Mouse (Mus musculus): ENCODE data around the gene Map2k4. TPM values are rescaled to one million over a fixed set of nuclear protein-coding genes. Genes with fewer than 3 reads are reported as not detected.

Map2k4 gene
- polyA plus RNA-seq, 1 experiment from 2014 or later, result 54.0 TPM

- Histone ChIP-seq H3K36me3 (no peaks in the 10 kb centered on the region), H3K27ac (no peak overlapping the region), H3K4me3 (replicated peaks) (no peak overlapping the region), H3K9me3 (no peaks in the 10 kb centered on the region), H3K27me3 (replicated peaks) (no peaks in the 10 kb centered on the region), H3K9ac (no peak overlapping the region), H3K4me1 (no peaks in the 10 kb centered on the region; the same call in 1 of the 2 replicates), H3K4me2 (no peak overlapping the region)
- no peak for ATAC-seq (ENCODE audit: insufficient read depth, low FRiP score, low read depth)
- 78% methylated on average over 1 of the region's 1 CpGs for WGBS
These were observed 16.6 kb downstream of the Map2k4 start for GRCm38 (mm10) chr11:65771546-65771945.

GRCm38 (mm10) chr11:65769990-65770389 lies 18.1 kb downstream of the Map2k4 start:
- H3K9me3 ChIP-seq, result no peaks in the 10 kb centered on the region
- no peak overlapping the region for H3K9ac ChIP-seq
- no peaks in the 10 kb centered on the region; the same call in 1 of the 2 replicates for H3K4me1 ChIP-seq
- no peak overlapping the region for H3K27ac ChIP-seq
- no peak overlapping the region for H3K4me3 ChIP-seq (replicated peaks)
- no peaks in the 10 kb centered on the region for H3K27me3 ChIP-seq (replicated peaks)
- H3K36me3 ChIP-seq, result no peaks in the 10 kb centered on the region
- no peak for ATAC-seq (ENCODE audit: insufficient read depth, low FRiP score, low read depth)
- H3K4me2 ChIP-seq, result no peak overlapping the region
- WGBS, result 59% methylated on average over 5 of the region's 5 CpGs

GRCm38 (mm10) chr11:65768445-65768844 lies 19.7 kb downstream of the Map2k4 start:
- H3K36me3 ChIP-seq, result no peaks in the 10 kb centered on the region
- H3K9ac ChIP-seq, result no peak overlapping the region
- ATAC-seq (ENCODE audit: insufficient read depth, low FRiP score, low read depth), result no peak
- H3K4me1 ChIP-seq, result no peaks in the 10 kb centered on the region
- H3K4me2 ChIP-seq, result no peak overlapping the region
- no peak overlapping the region for H3K4me3 ChIP-seq (replicated peaks)
- H3K9me3 ChIP-seq, result no peaks in the 10 kb centered on the region
- H3K27me3 ChIP-seq (replicated peaks), result no peaks in the 10 kb centered on the region
- no peak overlapping the region for H3K27ac ChIP-seq

GRCm38 (mm10) chr11:65760912-65761311 lies 27.2 kb downstream of the Map2k4 start:
- no peaks in the 10 kb centered on the region for H3K9me3 ChIP-seq
- no peaks in the 10 kb centered on the region for H3K27me3 ChIP-seq (replicated peaks)
- no peak overlapping the region for H3K4me2 ChIP-seq
- WGBS, result 90% methylated on average over 2 of the region's 2 CpGs
- no peak overlapping the region for H3K4me3 ChIP-seq (replicated peaks)
- H3K9ac ChIP-seq, result no peak overlapping the region
- no peak for ATAC-seq (ENCODE audit: insufficient read depth, low FRiP score, low read depth)
- no peaks in the 10 kb centered on the region for H3K4me1 ChIP-seq
- H3K36me3 ChIP-seq, result no peaks in the 10 kb centered on the region
- no peak overlapping the region for H3K27ac ChIP-seq

- no peaks in the 10 kb centered on the region for H3K27me3 ChIP-seq (replicated peaks)
- H3K36me3 ChIP-seq, result no peaks in the 10 kb centered on the region
- H3K27ac ChIP-seq, result no peak overlapping the region
- no peak for ATAC-seq (ENCODE audit: insufficient read depth, low FRiP score, low read depth)
- H3K4me1 ChIP-seq, result no peaks in the 10 kb centered on the region
- H3K4me2 ChIP-seq, result no peak overlapping the region
- no peak overlapping the region for H3K9ac ChIP-seq
- H3K4me3 ChIP-seq (replicated peaks), result no peak overlapping the region
- H3K9me3 ChIP-seq, result no peaks in the 10 kb centered on the region
- WGBS, result 96% methylated on average over 1 of the region's 1 CpGs
These were observed 28.7 kb downstream of the Map2k4 start for GRCm38 (mm10) chr11:65759350-65759749.

DNA sequence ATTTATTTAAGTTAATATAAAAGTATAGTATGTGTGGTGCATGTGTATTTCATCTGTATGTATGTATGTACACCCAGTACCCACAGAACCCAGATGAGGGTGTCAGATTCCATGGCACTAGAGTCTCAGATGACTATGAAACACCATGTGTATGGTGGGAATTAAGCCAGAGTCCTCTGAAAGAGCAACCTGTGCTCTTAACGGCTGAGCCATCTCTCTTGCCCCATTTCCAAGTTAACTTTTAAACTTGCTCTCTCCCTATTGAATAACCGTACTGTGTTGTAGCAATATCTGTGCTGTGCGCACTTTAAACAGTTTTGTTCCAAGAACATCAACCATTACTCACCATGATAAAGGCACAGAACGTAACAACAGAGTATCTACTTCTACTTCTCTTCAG lies 33.9 kb downstream of the Map2k4 start:
- Histone ChIP-seq H3K4me2 (no peak overlapping the region), H3K36me3 (no peaks in the 10 kb centered on the region), H3K4me3 (replicated peaks) (no peak overlapping the region), H3K9ac (no peak overlapping the region), H3K9me3 (no peaks in the 10 kb centered on the region), H3K4me1 (0 out of 2 replicates have a peak, but pooled peaks cover 3% of the 10 kb centered on the region), H3K27ac (no peak overlapping the region), H3K27me3 (replicated peaks) (no peaks in the 10 kb centered on the region)
- no peak for ATAC-seq (ENCODE audit: insufficient read depth, low FRiP score, low read depth)
- 48% methylated on average over 4 of the region's 4 CpGs for WGBS

DNA sequence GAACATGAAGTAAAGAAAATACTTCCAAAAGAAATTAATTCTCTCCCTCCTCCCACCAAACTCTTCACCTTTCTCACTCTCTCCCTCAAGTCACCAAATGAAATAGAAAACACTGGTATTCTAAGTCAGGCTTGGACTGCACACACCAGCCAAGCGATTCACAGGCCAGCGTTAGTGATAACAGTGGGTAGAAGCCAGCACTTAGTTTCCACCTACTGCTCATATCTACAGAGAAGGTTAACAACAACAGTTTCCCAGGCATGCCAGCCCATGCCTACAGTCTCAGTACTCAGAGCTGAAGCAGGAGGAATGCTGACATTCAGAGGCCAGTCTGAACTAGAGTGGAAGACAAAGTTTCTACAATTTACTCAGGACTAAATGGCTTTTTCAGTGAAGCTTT lies 34.5 kb downstream of the Map2k4 start:
- 0 out of 2 replicates have a peak, but pooled peaks cover 3% of the 10 kb centered on the region for H3K4me1 ChIP-seq
- H3K27me3 ChIP-seq (replicated peaks), result no peaks in the 10 kb centered on the region
- H3K9me3 ChIP-seq, result no peaks in the 10 kb centered on the region
- WGBS, result 76% methylated on average over 2 of the region's 2 CpGs
- no peak overlapping the region for H3K4me2 ChIP-seq
- H3K4me3 ChIP-seq (replicated peaks), result no peak overlapping the region
- no peak overlapping the region for H3K9ac ChIP-seq
- no peaks in the 10 kb centered on the region for H3K36me3 ChIP-seq
- no peak for ATAC-seq (ENCODE audit: insufficient read depth, low FRiP score, low read depth)
- no peak overlapping the region for H3K27ac ChIP-seq

GRCm38 (mm10) chr11:65750546-65750945 lies 37.6 kb downstream of the Map2k4 start:
- Histone ChIP-seq H3K9ac (no peak overlapping the region), H3K27me3 (replicated peaks) (no peaks in the 10 kb centered on the region), H3K9me3 (no peaks in the 10 kb centered on the region), H3K4me1 (0 out of 2 replicates have a peak, but pooled peaks cover 3% of the 10 kb centered on the region), H3K27ac (no peak overlapping the region), H3K36me3 (no peaks in the 10 kb centered on the region), H3K4me3 (replicated peaks) (no peak overlapping the region), H3K4me2 (no peak overlapping the region)
- no peak for ATAC-seq (ENCODE audit: insufficient read depth, low FRiP score, low read depth)
- 81% methylated on average over 3 of the region's 3 CpGs for WGBS

GRCm38 (mm10) chr11:65747433-65747832 lies 40.7 kb downstream of the Map2k4 start:
- H3K9ac ChIP-seq, result no peak overlapping the region
- H3K4me3 ChIP-seq (replicated peaks), result no peak overlapping the region

DNA sequence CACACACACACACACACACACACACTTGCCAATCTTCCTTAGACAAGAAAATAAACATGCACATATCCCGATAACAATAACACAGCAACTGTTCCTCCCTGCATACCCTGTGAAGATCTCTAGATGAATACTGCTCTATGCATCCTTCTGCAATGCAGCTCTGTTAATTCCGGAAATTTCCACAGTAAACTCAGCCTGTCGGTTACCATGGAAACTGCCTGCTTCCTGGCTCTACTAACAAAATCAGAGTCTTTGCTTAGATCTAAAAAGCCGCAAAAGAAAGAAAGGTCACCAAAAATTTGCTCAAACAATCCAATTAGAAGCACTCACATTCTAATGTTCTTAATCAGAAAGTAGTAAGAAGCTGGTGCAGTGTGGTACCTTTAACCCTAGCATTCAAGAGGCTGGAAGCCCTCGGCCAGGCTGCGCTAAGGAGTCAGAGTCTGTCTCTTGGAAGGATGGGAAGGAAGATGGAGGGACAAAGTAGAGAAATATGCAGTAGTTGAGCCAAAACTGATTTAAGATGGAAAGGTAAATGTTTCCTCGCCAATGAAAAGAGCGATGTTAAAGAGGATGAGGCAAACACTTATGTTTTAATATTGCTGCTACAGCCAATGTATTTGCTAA lies 42.3 kb downstream of the Map2k4 start:
- H3K9ac ChIP-seq, result no peak overlapping the region
- no peaks in the 10 kb centered on the region for H3K36me3 ChIP-seq
- H3K4me1 ChIP-seq, result no peaks in the 10 kb centered on the region
- no peak overlapping the region for H3K4me2 ChIP-seq
- no peaks in the 10 kb centered on the region for H3K9me3 ChIP-seq
- no peak overlapping the region for H3K4me3 ChIP-seq (replicated peaks)
- no peaks in the 10 kb centered on the region for H3K27me3 ChIP-seq (replicated peaks)
- ATAC-seq (ENCODE audit: insufficient read depth, low FRiP score, low read depth), result no peak
- no peak overlapping the region for H3K27ac ChIP-seq
- WGBS, result 68% methylated on average over 8 of the region's 8 CpGs

More at GRCm38 (mm10) chr11:65747433-65747832, 40.7 kb downstream of the Map2k4 start:
- no peak overlapping the region for H3K27ac ChIP-seq
- H3K4me1 ChIP-seq, result no peaks in the 10 kb centered on the region
- no peak for ATAC-seq (ENCODE audit: insufficient read depth, low FRiP score, low read depth)
- no peaks in the 10 kb centered on the region for H3K36me3 ChIP-seq
- no peak overlapping the region for H3K4me2 ChIP-seq
- H3K9me3 ChIP-seq, result no peaks in the 10 kb centered on the region
- no peaks in the 10 kb centered on the region for H3K27me3 ChIP-seq (replicated peaks)

DNA sequence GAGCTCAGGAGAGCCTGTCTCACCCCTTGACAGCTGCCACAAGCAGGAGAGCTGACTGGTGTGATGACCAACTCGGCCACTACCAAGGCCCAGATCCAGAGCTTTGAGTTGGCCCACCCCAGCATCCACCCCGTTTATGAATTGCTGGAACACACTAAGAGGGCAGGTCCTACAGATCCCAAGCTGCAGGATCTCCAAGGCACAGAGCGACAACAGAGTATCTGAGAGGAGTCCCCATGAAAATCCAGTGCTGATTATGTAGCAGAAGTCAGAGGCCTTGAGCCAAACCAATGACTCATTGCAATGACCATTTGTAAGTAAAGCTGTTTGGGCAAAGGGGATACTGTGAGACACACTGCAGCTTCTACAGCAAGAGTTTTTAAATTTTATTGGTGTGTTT lies 44.2 kb downstream of the Map2k4 start:
- 86% methylated on average over 3 of the region's 3 CpGs for WGBS
- no peak for ATAC-seq (ENCODE audit: insufficient read depth, low FRiP score, low read depth)
- no peak overlapping the region for H3K9ac ChIP-seq
- no peak overlapping the region for H3K4me2 ChIP-seq
- no peak overlapping the region for H3K4me3 ChIP-seq (replicated peaks)
- H3K36me3 ChIP-seq, result no peaks in the 10 kb centered on the region
- no peaks in the 10 kb centered on the region for H3K27me3 ChIP-seq (replicated peaks)
- H3K4me1 ChIP-seq, result no peaks in the 10 kb centered on the region
- H3K9me3 ChIP-seq, result no peaks in the 10 kb centered on the region
- H3K27ac ChIP-seq, result no peak overlapping the region

GRCm38 (mm10) chr11:65740811-65741210 lies 47.3 kb downstream of the Map2k4 start:
- Histone ChIP-seq H3K36me3 (no peaks in the 10 kb centered on the region), H3K9ac (no peak overlapping the region), H3K9me3 (no peaks in the 10 kb centered on the region), H3K4me3 (replicated peaks) (no peak overlapping the region), H3K27me3 (replicated peaks) (no peaks in the 10 kb centered on the region), H3K4me1 (no peaks in the 10 kb centered on the region), H3K27ac (no peak overlapping the region), H3K4me2 (no peak overlapping the region)
- WGBS, result 79% methylated on average over 5 of the region's 5 CpGs
- ATAC-seq (ENCODE audit: insufficient read depth, low FRiP score, low read depth), result no peak

GRCm38 (mm10) chr11:65740390-65740789 lies 47.7 kb downstream of the Map2k4 start:
- Histone ChIP-seq H3K27me3 (replicated peaks) (no peaks in the 10 kb centered on the region), H3K9ac (no peak overlapping the region), H3K4me1 (no peaks in the 10 kb centered on the region), H3K27ac (no peak overlapping the region), H3K4me3 (replicated peaks) (no peak overlapping the region), H3K4me2 (no peak overlapping the region), H3K9me3 (no peaks in the 10 kb centered on the region), H3K36me3 (no peaks in the 10 kb centered on the region)
- no peak; the same call in 1 of the 2 replicates for ATAC-seq (ENCODE audit: insufficient read depth, low FRiP score, low read depth)
- 68% methylated on average over 2 of the region's 2 CpGs for WGBS
